Mouse (Mus musculus) G1E (cell line): ENCODE measurements around the gene Drc1.

Experiments used
- CTCF ChIP-seq: IDR thresholded peaks from 2 replicates; pipeline ENCODE4 v1.5.1; 2012; ENCODE audit warnings: low read depth, low read length, inconsistent platforms, mixed read lengths
- GATA1 ChIP-seq: IDR thresholded peaks from 2 replicates; pipeline ENCODE4 v1.6.1; 2012; ENCODE audit warnings: borderline replicate concordance, low read length, inconsistent platforms, mixed read lengths

GRCm38 (mm10) chr5:30233042-30233441, 48.1 kb upstream of the Drc1 start:
- no peak for TF ChIP-seq CTCF
- no peak for TF ChIP-seq GATA1
